Mouse (Mus musculus) liver, embryonic 14.5 days (tissue): ENCODE measurements around the gene Uvrag.

Source experiments
- CTCF ChIP-seq: IDR thresholded peaks from 2 replicates; pipeline ENCODE4 v1.5.1; 2016; ENCODE audit warnings: antibody characterized with exemption, low read depth, control low read depth
- EP300 ChIP-seq: IDR thresholded peaks from 2 replicates; pipeline ENCODE4 v1.6.1; 2016; ENCODE audit warnings: antibody characterized with exemption, low read depth

DNA sequence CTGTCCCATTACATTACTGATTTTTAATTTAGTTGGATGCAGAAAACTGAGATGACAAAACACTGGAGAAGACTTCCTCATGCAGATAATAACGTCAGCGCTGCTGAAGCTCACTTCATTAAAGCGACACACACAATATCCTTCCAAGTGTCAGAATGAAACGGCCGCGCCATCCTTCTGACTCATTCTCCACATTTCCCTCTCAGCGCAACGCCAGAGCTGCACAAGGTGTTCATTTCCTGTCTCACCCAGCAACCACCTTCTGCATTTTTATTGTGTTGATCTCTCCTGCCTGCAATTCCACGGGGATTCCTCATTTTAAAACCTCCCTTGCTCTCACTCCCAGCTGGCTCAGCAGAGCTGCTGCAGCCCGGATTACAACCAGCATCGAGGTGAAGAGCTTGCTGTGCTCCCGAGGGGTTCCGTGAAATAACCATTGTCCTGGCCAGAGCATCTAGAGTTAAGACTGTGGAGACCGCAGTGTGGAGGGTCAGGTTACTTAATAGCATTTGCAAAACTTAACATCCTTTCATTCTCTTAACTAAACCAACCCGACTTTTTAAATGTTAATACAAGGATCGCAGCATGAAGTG is 172.8 kb downstream of the Uvrag start:
- TF ChIP-seq CTCF (no peak), EP300 (no peak)
